Mouse (Mus musculus) heart, embryonic 16.5 days (tissue): ENCODE measurements at regions not wholly inside any gene's neighbourhood (a gene's known extent, or its start where the extent isn't known, plus 50 kb on each side); places are given as distances from the start of the nearest gene placed in this dataset.

ENCODE experiments used
- ATAC-seq: fragments of 200-750 bp; cut with Nextera tagmentation; replicated peaks from 2 replicates; pipeline ENCODE4 v1.8.0; 2017; ENCODE audit warnings: moderate number of reproducible peaks; ENCODE audit not compliant: insufficient read depth, low FRiP score; ENCODE audit errors: extremely low read depth
- H3K27ac ChIP-seq: fragments of 300-500 bp; sonication (generic); 2 replicates; pipeline ENCODE4 v1.5.1; 2014; ENCODE audit warnings: mild to moderate bottlenecking, low read length, control low read depth, moderate library complexity
- H3K27me3 ChIP-seq: fragments of 300-500 bp; sonication (generic); 2 replicates; pipeline ENCODE4 v1.6.1; 2014; ENCODE audit warnings: low read length, mixed read lengths; ENCODE audit not compliant: control insufficient read depth, insufficient read depth
- H3K36me3 ChIP-seq: fragments of 300-500 bp; sonication (generic); 2 replicates; pipeline ENCODE4 v1.6.1; 2014; ENCODE audit not compliant: control insufficient read depth, insufficient read depth
- H3K4me1 ChIP-seq: fragments of 300-500 bp; sonication (generic); 2 replicates; pipeline ENCODE4 v1.6.1; 2014; ENCODE audit warnings: low read length, mixed read lengths; ENCODE audit not compliant: control insufficient read depth, insufficient read depth
- H3K4me2 ChIP-seq: fragments of 300-500 bp; sonication (generic); 2 replicates; pipeline ENCODE4 v1.6.1; 2014; ENCODE audit warnings: low read depth, mild to moderate bottlenecking, control low read depth, low read length
- H3K4me3 ChIP-seq: fragments of 300-500 bp; sonication (generic); 2 replicates; pipeline ENCODE4 v1.5.1; 2014; ENCODE audit warnings: mild to moderate bottlenecking, control low read depth, low read length
- H3K9ac ChIP-seq: fragments of 300-500 bp; sonication (generic); 2 replicates; pipeline ENCODE4 v1.6.1; 2014; ENCODE audit warnings: low read length, control low read depth
- H3K9me3 ChIP-seq: fragments of 300-500 bp; sonication (generic); replicated peaks from 2 replicates; pipeline ENCODE4 v1.6.1; 2016; ENCODE audit warnings: low read length; ENCODE audit not compliant: control insufficient read depth
- WGBS: fragments of 180-500 bp; shearing (Covaris S2); extraction: QIAGEN DNeasy Blood & Tissue Kit; methylation state at CpG from one replicate; pipeline ENCODE4 v1.1.7; 2014; 5-methylcytosine and 5-hydroxymethylcytosine counted together

- H3K27me3 ChIP-seq, result no peaks in the 10 kb centered on the region
- H3K4me3 ChIP-seq, result no peak overlapping the region
- H3K4me1 ChIP-seq, result peaks cover 16% of the 10 kb centered on the region
- no peaks in the 10 kb centered on the region for H3K36me3 ChIP-seq
- WGBS, result 39% methylated on average over 10 of the region's 10 CpGs
- no peak overlapping the region for H3K9ac ChIP-seq
- H3K9me3 ChIP-seq, result no peaks in the 10 kb centered on the region
- H3K27ac ChIP-seq, result peak overlapping the region; percentile 45
- peak overlapping the region; percentile 16; the same call in 1 of the 2 replicates for H3K4me2 ChIP-seq
- 0 out of 2 replicates have a peak, but pooled peaks have one; percentile 32 for ATAC-seq
These were observed 70.3 kb upstream of the Dnah5 start for GRCm38 (mm10) chr15:28133171-28133810.

GRCm38 (mm10) chr15:28134206-28134605, 69.3 kb upstream of the Dnah5 start:
- Histone ChIP-seq H3K9me3 (no peaks in the 10 kb centered on the region), H3K9ac (no peak overlapping the region), H3K27me3 (no peaks in the 10 kb centered on the region), H3K4me2 (no peak overlapping the region), H3K4me1 (peaks cover 16% of the 10 kb centered on the region), H3K4me3 (no peak overlapping the region), H3K36me3 (no peaks in the 10 kb centered on the region), H3K27ac (peak overlapping the region; percentile 41)
- no peak; the same call in 1 of the 2 replicates for ATAC-seq
- 24% methylated on average over 2 of the region's 2 CpGs for WGBS

- no peaks in the 10 kb centered on the region for H3K36me3 ChIP-seq
- no peaks in the 10 kb centered on the region for H3K27me3 ChIP-seq
- H3K4me3 ChIP-seq, result no peak overlapping the region
- no peak for ATAC-seq
- H3K9ac ChIP-seq, result no peak overlapping the region
- no peak overlapping the region for H3K4me2 ChIP-seq
- 77% methylated on average over 2 of the region's 2 CpGs for WGBS
- H3K4me1 ChIP-seq, result peaks cover 5% of the 10 kb centered on the region
- no peaks in the 10 kb centered on the region for H3K9me3 ChIP-seq
- H3K27ac ChIP-seq, result no peak overlapping the region
These were observed 64.7 kb upstream of the Dnah5 start for GRCm38 (mm10) chr15:28138806-28139205.

GRCm38 (mm10) chr15:28140301-28140700, 63.3 kb upstream of the Dnah5 start:
- Histone ChIP-seq H3K4me2 (no peak overlapping the region), H3K9ac (no peak overlapping the region), H3K36me3 (no peaks in the 10 kb centered on the region), H3K4me3 (no peak overlapping the region), H3K27ac (no peak overlapping the region), H3K27me3 (no peaks in the 10 kb centered on the region), H3K9me3 (no peaks in the 10 kb centered on the region), H3K4me1 (no peaks in the 10 kb centered on the region)
- ATAC-seq, result no peak
- WGBS, result 91% methylated on average over 8 of the region's 8 CpGs

- no peak overlapping the region for H3K27ac ChIP-seq
- no peak overlapping the region for H3K9ac ChIP-seq
- no peaks in the 10 kb centered on the region for H3K27me3 ChIP-seq
- no peak for ATAC-seq
- no peaks in the 10 kb centered on the region for H3K4me1 ChIP-seq
- H3K9me3 ChIP-seq, result no peaks in the 10 kb centered on the region
- no peak overlapping the region for H3K4me2 ChIP-seq
- H3K36me3 ChIP-seq, result no peaks in the 10 kb centered on the region
- no peak overlapping the region for H3K4me3 ChIP-seq
- WGBS, result 45% methylated on average over 6 of the region's 6 CpGs
These were observed 62.2 kb upstream of the Dnah5 start for GRCm38 (mm10) chr15:28141345-28141744.

- H3K4me3 ChIP-seq, result no peak overlapping the region
- 84% methylated on average over 7 of the region's 7 CpGs for WGBS
- H3K36me3 ChIP-seq, result no peaks in the 10 kb centered on the region
- no peaks in the 10 kb centered on the region for H3K27me3 ChIP-seq
- no peak overlapping the region for H3K9ac ChIP-seq
- H3K4me2 ChIP-seq, result no peak overlapping the region
- H3K9me3 ChIP-seq, result no peaks in the 10 kb centered on the region
- no peak for ATAC-seq
- no peaks in the 10 kb centered on the region for H3K4me1 ChIP-seq
- no peak overlapping the region for H3K27ac ChIP-seq
These were observed 59.3 kb upstream of the Dnah5 start for GRCm38 (mm10) chr15:28144217-28144616.

GRCm38 (mm10) chr15:28144846-28145245, 58.7 kb upstream of the Dnah5 start:
- 83% methylated on average over 4 of the region's 4 CpGs for WGBS

GRCm38 (mm10) chr15:28151678-28152077, 51.9 kb upstream of the Dnah5 start:
- H3K36me3 ChIP-seq, result no peaks in the 10 kb centered on the region
- H3K27me3 ChIP-seq, result no peaks in the 10 kb centered on the region; the same call in 1 of the 2 replicates
- H3K4me2 ChIP-seq, result no peak overlapping the region
- H3K27ac ChIP-seq, result no peak overlapping the region
- ATAC-seq, result no peak
- no peak overlapping the region for H3K9ac ChIP-seq
- WGBS, result 89% methylated on average over 2 of the region's 2 CpGs
- no peaks in the 10 kb centered on the region for H3K9me3 ChIP-seq
- 0 out of 2 replicates have a peak, but pooled peaks cover 3% of the 10 kb centered on the region for H3K4me1 ChIP-seq
- H3K4me3 ChIP-seq, result no peak overlapping the region

More at GRCm38 (mm10) chr15:28144846-28145245, 58.7 kb upstream of the Dnah5 start:
- no peak for ATAC-seq
- Histone ChIP-seq H3K36me3 (no peaks in the 10 kb centered on the region), H3K27ac (no peak overlapping the region), H3K27me3 (no peaks in the 10 kb centered on the region), H3K4me1 (no peaks in the 10 kb centered on the region), H3K9me3 (no peaks in the 10 kb centered on the region), H3K9ac (no peak overlapping the region), H3K4me2 (no peak overlapping the region), H3K4me3 (no peak overlapping the region)
